In the genomic region with DNA sequence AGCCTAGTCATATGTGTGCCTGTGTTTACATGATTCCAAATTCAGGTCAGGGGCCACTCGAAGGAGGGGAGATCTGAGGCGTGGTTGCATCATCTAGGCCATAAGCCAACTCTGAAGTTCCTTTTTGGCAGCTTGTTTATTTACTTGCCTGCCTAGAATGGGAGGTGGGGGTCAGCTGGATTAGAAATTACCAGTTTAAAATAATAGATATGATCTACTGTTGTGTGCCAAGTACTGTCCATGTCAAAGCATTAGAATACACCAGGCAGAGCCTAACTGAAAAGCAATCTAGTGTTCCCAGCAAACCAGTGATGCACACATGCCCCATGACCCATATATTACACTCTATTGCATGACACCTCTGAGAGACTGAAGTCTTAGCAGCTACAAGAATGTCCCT, we compare ENCODE assay signal across 1 mouse cellular context.
TF ChIP-seq lines count a peak whose summit lies in the region.

No protein-coding gene starts in this region.

TF ChIP-seq in MEL, 35 proteins besides CTCF, POLR2A, EP300 and RAD21 (continued from another document):
- TF ChIP-seq CHD2 (IDR thresholded peaks at IDR 0.05; ENCODE audit: low read length) (no peak), POLR2AphosphoS5 (IDR thresholded peaks at IDR 0.05; ENCODE audit: borderline replicate concordance, low read depth, low read length) (no peak), HCFC1 (IDR thresholded peaks at IDR 0.05; ENCODE audit: low read depth, low read length) (no peak), E2F4 (IDR thresholded peaks at IDR 0.05; ENCODE audit: borderline replicate concordance, low read depth, low read length) (no peak), GATA1 (IDR thresholded peaks at IDR 0.05; ENCODE audit: low read depth, low read length) (no peak), NRF1 (IDR thresholded peaks at IDR 0.05; ENCODE audit: insufficient read depth, low read depth, low read length, poor library complexity, severe bottlenecking) (no peak), USF1 (IDR thresholded peaks at IDR 0.05; ENCODE audit: low read depth, low read length) (no peak; the same call in 1 of the 2 replicates), SMC3 (IDR thresholded peaks at IDR 0.05; ENCODE audit: low read depth, low read length) (no peak), RCOR1 (IDR thresholded peaks at IDR 0.05; ENCODE audit: low read depth, low read length) (no peak), TCF12 (IDR thresholded peaks at IDR 0.05; ENCODE audit: low read depth, low read length) (peak; percentile 24; the same call in 1 of the 2 replicates), ZNF384 (IDR thresholded peaks at IDR 0.05; ENCODE audit: low read depth, low read length) (no peak), GABPA (IDR thresholded peaks at IDR 0.05; ENCODE audit: low read depth, low read length) (no peak), ZMIZ1 (IDR thresholded peaks at IDR 0.05; ENCODE audit: low read depth, low read length) (no peak), ZC3H11A (IDR thresholded peaks at IDR 0.05; ENCODE audit: low read depth, low read length) (no peak), MEF2A (IDR thresholded peaks at IDR 0.05; ENCODE audit: extremely low read depth, insufficient replicate concordance, low read depth, low read length, poor library complexity, severe bottlenecking) (peak; percentile 19; the same call in 1 of the 2 replicates), POLR2AphosphoS2 (IDR thresholded peaks at IDR 0.05; ENCODE audit: low read length) (0 out of 2 replicates have a peak, but pooled peaks have one; percentile 20), MAFK (IDR thresholded peaks at IDR 0.05; ENCODE audit: borderline replicate concordance, low read depth, low read length) (no peak)
